Mouse (Mus musculus): Measurements from ENCODE around the gene Zfp385c. TPM values are rescaled to one million over a fixed set of nuclear protein-coding genes. Genes with fewer than 3 reads are reported as not detected.

Gene Zfp385c
- polyA plus RNA-seq (2014; fragmentation: Nextera tagmentation; extraction: Ambion mirVana) = 0.08 and 0.71 TPM in 2 replicates

DNA sequence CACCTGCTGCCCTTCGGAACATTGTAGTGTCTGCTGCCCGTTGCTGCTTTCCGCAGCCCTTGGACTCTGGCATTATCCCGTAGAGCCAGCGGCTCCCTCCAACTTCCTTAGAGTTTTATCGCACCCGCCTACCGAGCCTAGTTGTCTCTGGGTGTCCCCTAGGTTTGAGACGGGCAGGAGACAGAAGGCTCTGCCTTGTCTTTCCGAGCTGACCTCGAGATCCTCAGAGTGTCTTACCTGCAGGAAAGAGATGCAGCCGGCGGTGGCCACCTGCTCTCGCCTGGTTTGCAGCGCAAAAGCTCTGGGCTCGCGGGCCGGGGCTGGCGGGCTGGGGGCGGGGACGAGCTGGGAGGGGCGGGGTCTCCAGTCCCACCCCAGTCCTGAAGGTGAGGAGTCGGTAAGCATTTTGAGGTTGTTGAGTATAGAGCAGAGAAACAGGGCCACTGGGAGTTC lies at the start of gene Zfp385c:
Zfp385c (minus strand) TSS at position 292 of the 453 bp plus-strand sequence.
- Histone ChIP-seq H3K9ac (ENCODE audit: low read depth, low read length) (peak within 1 kb of the TSS; percentile 9; the same call in 1 of the 2 replicates), H3K9me3 (ENCODE audit: control insufficient read depth, low read length) (no peaks in the 10 kb centered on the region), H3K4me3 (ENCODE audit: low read depth, low read length) (peak within 1 kb of the TSS; percentile 14; the same call in 1 of the 2 replicates), H3K36me3 (ENCODE audit: control insufficient read depth, insufficient read depth, low read length) (no peaks in the 10 kb centered on the region), H3K27ac (ENCODE audit: low read depth, low read length) (no peak within 1 kb of the TSS), H3K4me2 (replicated peaks; ENCODE audit: low read depth, low read length) (peak within 1 kb of the TSS; percentile 35), H3K4me1 (replicated peaks; ENCODE audit: control insufficient read depth, insufficient read depth, low read length) (peaks cover 3% of the 10 kb centered on the region; the same call in 1 of the 2 replicates), H3K27me3 (ENCODE audit: control insufficient read depth, insufficient read depth, low read length) (peaks cover 9% of the 10 kb centered on the region; the same call in 1 of the 2 replicates)
- 3% methylated on average over 23 of the region's 23 CpGs for WGBS
- DNase-seq (ENCODE audit: low spot score) (peak; percentile 35), ATAC-seq (ENCODE audit: low FRiP score) (no peak)

DNA sequence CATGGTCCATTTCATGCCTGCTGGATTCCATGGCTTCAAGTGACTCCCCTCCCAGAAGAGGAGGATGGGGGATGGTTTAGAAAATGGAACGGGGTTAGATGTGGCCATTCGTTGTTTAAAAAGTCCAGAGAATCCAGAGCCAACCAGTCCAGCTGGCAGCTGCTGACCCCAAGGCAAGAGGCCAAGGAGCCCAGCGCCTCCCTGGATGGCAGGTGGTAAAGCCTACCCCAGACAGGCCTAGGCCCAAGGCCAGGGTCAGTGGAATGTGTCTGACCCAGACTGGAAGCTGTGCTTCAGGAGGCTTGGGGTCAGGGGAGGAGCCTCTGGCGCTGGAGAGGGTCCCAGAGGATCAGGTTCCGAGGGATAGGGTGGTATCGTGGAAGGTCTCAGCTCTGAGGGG lies 49.1 kb upstream of the Zfp385c start:
- Histone ChIP-seq H3K4me3 (ENCODE audit: low read depth, low read length) (no peak overlapping the region), H3K27me3 (ENCODE audit: control insufficient read depth, insufficient read depth, low read length) (no peaks in the 10 kb centered on the region), H3K4me2 (replicated peaks; ENCODE audit: low read depth, low read length) (no peak overlapping the region), H3K9ac (ENCODE audit: low read depth, low read length) (no peak overlapping the region), H3K36me3 (ENCODE audit: control insufficient read depth, insufficient read depth, low read length) (no peaks in the 10 kb centered on the region), H3K9me3 (ENCODE audit: control insufficient read depth, low read length) (no peaks in the 10 kb centered on the region), H3K4me1 (replicated peaks; ENCODE audit: control insufficient read depth, insufficient read depth, low read length) (peaks cover 3% of the 10 kb centered on the region; the same call in 1 of the 2 replicates), H3K27ac (ENCODE audit: low read depth, low read length) (no peak overlapping the region)
- no peak for DNase-seq (ENCODE audit: low spot score)
- no peak for ATAC-seq (ENCODE audit: low FRiP score)
- whole genome bisulfite sequencing = 75% methylated on average over 6 of the region's 6 CpGs

DNA sequence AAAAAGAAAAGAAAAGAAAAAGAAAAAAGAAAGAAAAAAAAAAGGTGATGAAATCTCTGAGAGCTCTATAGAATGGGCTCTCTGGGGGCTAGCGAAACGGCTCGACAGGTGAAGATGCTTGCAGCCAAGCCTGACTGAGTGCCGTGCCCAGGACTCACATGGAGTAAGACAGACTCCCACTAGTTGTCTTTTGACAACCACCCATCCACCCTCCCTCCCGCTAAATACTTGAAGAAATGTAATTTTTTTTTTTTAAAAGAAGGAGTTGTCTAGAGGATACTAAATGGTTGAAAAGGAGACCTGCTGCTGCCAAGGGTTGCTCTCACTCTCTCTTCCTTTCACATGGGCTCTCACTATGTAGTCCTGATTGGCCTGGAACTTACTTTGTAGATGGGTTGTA lies 46.5 kb upstream of the Zfp385c start:
- H3K4me1 ChIP-seq (replicated peaks; ENCODE audit: control insufficient read depth, insufficient read depth, low read length) = peaks cover 3% of the 10 kb centered on the region; the same call in 1 of the 2 replicates
- no peaks in the 10 kb centered on the region for H3K27me3 ChIP-seq (ENCODE audit: control insufficient read depth, insufficient read depth, low read length)
- ATAC-seq (ENCODE audit: low FRiP score) (no peak), DNase-seq (ENCODE audit: low spot score) (peak; percentile 5)
- whole genome bisulfite sequencing = 19% methylated on average over 5 of the region's 5 CpGs
- H3K4me3 ChIP-seq (ENCODE audit: low read depth, low read length) = peak overlapping the region; percentile 97
- no peaks in the 10 kb centered on the region for H3K9me3 ChIP-seq (ENCODE audit: control insufficient read depth, low read length)
- H3K9ac ChIP-seq (ENCODE audit: low read depth, low read length) = peak overlapping the region; percentile 40
- H3K27ac ChIP-seq (ENCODE audit: low read depth, low read length) = no peak overlapping the region
- no peaks in the 10 kb centered on the region for H3K36me3 ChIP-seq (ENCODE audit: control insufficient read depth, insufficient read depth, low read length)
- H3K4me2 ChIP-seq (replicated peaks; ENCODE audit: low read depth, low read length) = peak overlapping the region; percentile 79

DNA sequence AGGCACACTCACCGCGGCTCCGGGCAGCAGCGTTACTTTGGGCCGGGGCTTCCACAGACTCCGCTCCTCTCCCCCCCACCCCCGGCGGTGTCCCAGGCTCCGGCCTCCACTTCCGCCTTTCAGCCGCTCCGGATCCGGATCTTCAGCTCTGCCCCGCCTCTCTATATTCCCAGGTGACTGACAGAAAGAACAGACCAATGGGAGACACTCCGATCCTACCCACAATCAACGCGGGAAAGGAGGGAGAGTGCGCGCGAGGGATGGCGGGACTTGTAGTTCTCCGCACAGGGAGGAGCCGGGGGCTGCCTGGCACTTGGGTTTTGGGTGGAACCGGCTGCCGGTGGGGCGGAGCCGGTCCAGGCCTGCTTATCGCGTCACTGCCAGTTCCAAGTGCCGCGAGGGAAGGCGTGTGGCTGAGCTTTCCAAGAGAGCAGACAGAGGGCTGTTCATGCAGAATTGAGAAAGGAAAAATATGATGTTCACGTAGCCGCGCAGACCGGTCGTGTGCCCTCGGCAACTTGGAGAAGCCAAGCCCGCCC lies 45.9 kb upstream of the Zfp385c start, which contains the start of gene Rab5c:
Rab5c (minus strand) TSS at position 150 of the 539 bp plus-strand sequence.
- DNase-seq (ENCODE audit: low spot score) = peak; percentile 98

DNA sequence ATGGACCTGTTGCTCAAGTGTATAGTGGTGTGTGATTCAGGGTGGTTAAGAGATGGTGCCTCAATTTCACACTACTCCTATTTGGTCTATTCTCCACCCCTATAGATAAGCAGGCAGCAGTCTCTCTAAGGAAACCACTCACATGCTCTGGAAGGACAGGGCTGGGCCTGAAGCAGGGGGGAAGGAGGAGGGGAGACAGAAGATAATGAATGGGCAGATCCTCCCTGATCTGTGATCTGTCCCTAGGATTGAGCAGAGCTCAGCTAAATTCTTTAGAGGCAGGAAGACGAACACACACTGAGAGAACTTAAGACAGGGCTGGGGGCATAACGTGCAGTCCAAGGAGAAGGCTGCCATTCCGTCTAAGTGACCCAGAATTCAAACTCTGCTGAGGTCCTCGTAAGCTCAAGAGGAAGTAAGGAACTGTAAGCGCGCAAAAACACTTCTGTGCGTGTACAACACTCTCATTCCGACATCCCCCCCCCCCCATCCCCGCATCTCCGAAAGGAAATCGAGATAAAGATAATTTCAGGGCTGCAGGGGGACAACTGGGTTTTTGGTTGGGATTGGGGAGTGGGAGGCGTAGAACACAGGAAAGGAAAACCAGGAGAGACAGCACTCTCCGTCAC lies 45.0 kb upstream of the Zfp385c start:
- peak overlapping the region; percentile 97 for H3K9ac ChIP-seq (ENCODE audit: low read depth, low read length)
- H3K4me3 ChIP-seq (ENCODE audit: low read depth, low read length) = peak overlapping the region; percentile 97
- H3K36me3 ChIP-seq (ENCODE audit: control insufficient read depth, insufficient read depth, low read length) = 0 out of 2 replicates have a peak, but pooled peaks cover 2% of the 10 kb centered on the region
- ATAC-seq (ENCODE audit: low FRiP score) (no peak), DNase-seq (ENCODE audit: low spot score) (no peak)
- no peaks in the 10 kb centered on the region for H3K27me3 ChIP-seq (ENCODE audit: control insufficient read depth, insufficient read depth, low read length)
- no peaks in the 10 kb centered on the region for H3K9me3 ChIP-seq (ENCODE audit: control insufficient read depth, low read length)
- H3K4me1 ChIP-seq (replicated peaks; ENCODE audit: control insufficient read depth, insufficient read depth, low read length) = peaks cover 3% of the 10 kb centered on the region; the same call in 1 of the 2 replicates
- H3K27ac ChIP-seq (ENCODE audit: low read depth, low read length) = no peak overlapping the region
- 4% methylated on average over 13 of the region's 13 CpGs for WGBS
- peak overlapping the region; percentile 79 for H3K4me2 ChIP-seq (replicated peaks; ENCODE audit: low read depth, low read length)

More for the DNA sequence above, 45.9 kb upstream of the Zfp385c start, which contains the start of gene Rab5c:
- Histone ChIP-seq H3K27me3 (ENCODE audit: control insufficient read depth, insufficient read depth, low read length) (no peaks in the 10 kb centered on the region), H3K36me3 (ENCODE audit: control insufficient read depth, insufficient read depth, low read length) (0 out of 2 replicates have a peak, but pooled peaks cover under 1% of the 10 kb centered on the region), H3K27ac (ENCODE audit: low read depth, low read length) (0 out of 2 replicates have a peak within 1 kb of the TSS, but pooled peaks have one; percentile 17), H3K9me3 (ENCODE audit: control insufficient read depth, low read length) (no peaks in the 10 kb centered on the region), H3K4me1 (replicated peaks; ENCODE audit: control insufficient read depth, insufficient read depth, low read length) (peaks cover 3% of the 10 kb centered on the region; the same call in 1 of the 2 replicates), H3K9ac (ENCODE audit: low read depth, low read length) (peak within 1 kb of the TSS; percentile 97), H3K4me3 (ENCODE audit: low read depth, low read length) (peak within 1 kb of the TSS; percentile 97), H3K4me2 (replicated peaks; ENCODE audit: low read depth, low read length) (peak within 1 kb of the TSS; percentile 79)
- WGBS = under 1% methylated on average over 38 of the region's 39 CpGs
- ATAC-seq (ENCODE audit: low FRiP score) = peak; percentile 98

DNA sequence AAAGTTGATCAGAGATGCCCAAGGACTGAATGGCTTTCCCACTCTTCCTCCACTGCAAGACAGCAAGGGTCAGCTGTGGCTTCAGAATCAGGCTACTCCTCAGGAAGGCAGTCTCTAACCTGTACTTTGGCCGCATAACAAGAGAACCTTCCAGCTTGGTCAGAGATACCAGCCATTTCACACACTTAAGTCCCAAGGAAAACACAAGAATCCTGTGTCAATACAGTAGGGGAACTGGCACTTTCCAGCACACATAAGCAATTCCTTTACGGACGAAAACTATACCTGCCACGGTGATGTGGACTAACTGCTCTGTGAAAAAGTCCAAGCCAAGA lies 44.5 kb upstream of the Zfp385c start:
- Histone ChIP-seq H3K36me3 (ENCODE audit: control insufficient read depth, insufficient read depth, low read length) (0 out of 2 replicates have a peak, but pooled peaks cover 2% of the 10 kb centered on the region), H3K4me3 (ENCODE audit: low read depth, low read length) (no peak overlapping the region), H3K9ac (ENCODE audit: low read depth, low read length) (no peak overlapping the region), H3K27ac (ENCODE audit: low read depth, low read length) (no peak overlapping the region), H3K4me2 (replicated peaks; ENCODE audit: low read depth, low read length) (no peak overlapping the region; the same call in 1 of the 2 replicates), H3K27me3 (ENCODE audit: control insufficient read depth, insufficient read depth, low read length) (no peaks in the 10 kb centered on the region), H3K4me1 (replicated peaks; ENCODE audit: control insufficient read depth, insufficient read depth, low read length) (peaks cover 3% of the 10 kb centered on the region; the same call in 1 of the 2 replicates), H3K9me3 (ENCODE audit: control insufficient read depth, low read length) (no peaks in the 10 kb centered on the region)
- 87% methylated on average over 4 of the region's 4 CpGs for WGBS
- DNase-seq (ENCODE audit: low spot score) (no peak), ATAC-seq (ENCODE audit: low FRiP score) (no peak)

DNA sequence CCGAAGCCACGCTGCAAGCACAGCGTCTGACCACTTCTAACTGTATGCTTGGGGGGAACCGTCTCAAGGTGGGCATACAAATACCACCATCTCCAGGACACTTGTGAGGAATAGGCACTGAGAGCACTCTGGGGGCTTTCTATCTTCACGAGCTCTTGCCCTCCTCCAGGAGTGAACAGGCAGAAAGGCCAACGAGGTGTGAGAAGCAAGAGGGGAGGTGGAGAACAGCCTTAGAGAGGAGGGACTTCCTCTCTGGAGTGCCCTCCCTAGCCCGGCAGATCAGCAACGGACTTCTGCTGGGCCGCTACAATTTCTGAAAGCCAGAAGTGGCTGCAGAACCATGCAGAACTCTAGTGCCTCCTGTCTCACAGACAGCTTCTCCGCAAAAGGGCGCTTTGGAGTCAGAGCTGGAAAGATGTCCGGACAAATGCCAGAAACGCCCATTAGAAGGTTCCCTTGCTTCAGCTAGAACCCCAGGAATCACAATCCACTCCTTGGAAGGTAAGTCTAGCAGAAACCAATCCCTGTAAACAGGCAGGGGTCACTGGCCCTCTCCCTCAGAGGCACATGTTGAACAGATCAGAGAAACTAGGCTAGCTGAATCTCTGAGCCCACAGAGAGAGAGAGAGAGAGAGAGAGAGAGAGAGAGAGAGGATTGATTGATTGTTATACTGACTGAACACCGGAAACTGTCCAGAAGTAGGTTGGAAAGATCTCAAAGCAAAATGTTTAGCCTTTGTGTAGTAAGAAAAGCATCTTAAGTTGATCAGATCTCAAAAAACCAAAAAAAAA lies 43.9 kb upstream of the Zfp385c start:
- 0 out of 2 replicates have a peak, but pooled peaks cover 2% of the 10 kb centered on the region for H3K36me3 ChIP-seq (ENCODE audit: control insufficient read depth, insufficient read depth, low read length)
- H3K27me3 ChIP-seq (ENCODE audit: control insufficient read depth, insufficient read depth, low read length) = no peaks in the 10 kb centered on the region
- no peak overlapping the region for H3K9ac ChIP-seq (ENCODE audit: low read depth, low read length)
- 84% methylated on average over 14 of the region's 14 CpGs for WGBS
- H3K4me3 ChIP-seq (ENCODE audit: low read depth, low read length) = no peak overlapping the region
- 0 out of 2 replicates have a peak overlapping the region, but pooled peaks have one; percentile 5 for H3K4me2 ChIP-seq (replicated peaks; ENCODE audit: low read depth, low read length)
- no peaks in the 10 kb centered on the region for H3K9me3 ChIP-seq (ENCODE audit: control insufficient read depth, low read length)
- DNase-seq (ENCODE audit: low spot score) = no peak
- H3K4me1 ChIP-seq (replicated peaks; ENCODE audit: control insufficient read depth, insufficient read depth, low read length) = peaks cover 3% of the 10 kb centered on the region; the same call in 1 of the 2 replicates
- no peak for ATAC-seq (ENCODE audit: low FRiP score)
- no peak overlapping the region for H3K27ac ChIP-seq (ENCODE audit: low read depth, low read length)

DNA sequence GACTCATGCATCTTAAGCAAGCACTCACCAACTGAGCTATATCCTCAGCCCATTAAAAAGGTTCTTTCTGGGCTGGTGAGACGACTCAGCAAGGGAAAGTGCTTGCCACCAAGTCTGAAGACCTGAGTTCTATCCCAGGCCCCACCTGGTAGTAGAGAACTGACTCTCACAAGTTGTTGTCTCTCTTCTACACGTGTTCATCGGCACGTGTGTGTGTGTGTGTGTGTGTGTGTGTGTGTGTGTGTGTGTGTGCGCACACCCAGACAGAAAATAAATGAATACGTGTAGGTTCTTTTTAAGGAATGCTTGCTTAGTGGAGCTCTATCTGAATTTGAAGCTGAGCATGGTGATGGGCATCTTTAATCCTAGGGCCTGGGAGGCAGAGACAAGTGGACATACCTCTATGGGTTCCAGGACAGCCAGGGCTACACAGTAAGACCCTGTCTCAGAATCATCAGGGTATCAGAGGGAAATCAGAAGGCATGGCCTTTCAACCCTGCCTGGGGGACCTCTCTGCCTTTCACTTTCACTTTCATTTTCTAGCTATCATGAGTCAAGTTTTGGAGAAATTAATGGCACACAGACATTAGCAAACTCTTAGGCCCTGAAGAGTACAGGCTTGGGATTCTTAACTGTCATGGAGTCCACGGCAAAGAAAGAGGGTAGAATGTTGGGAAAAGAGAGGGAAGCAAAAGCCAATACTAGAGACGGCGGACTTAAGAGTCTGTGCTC lies 43.0 kb upstream of the Zfp385c start:
- no peaks in the 10 kb centered on the region for H3K27me3 ChIP-seq (ENCODE audit: control insufficient read depth, insufficient read depth, low read length)
- H3K4me2 ChIP-seq (replicated peaks; ENCODE audit: low read depth, low read length) = no peak overlapping the region
- no peak overlapping the region for H3K9ac ChIP-seq (ENCODE audit: low read depth, low read length)
- no peak overlapping the region for H3K4me3 ChIP-seq (ENCODE audit: low read depth, low read length)
- H3K4me1 ChIP-seq (replicated peaks; ENCODE audit: control insufficient read depth, insufficient read depth, low read length) = peaks cover 3% of the 10 kb centered on the region; the same call in 1 of the 2 replicates
- no peaks in the 10 kb centered on the region for H3K9me3 ChIP-seq (ENCODE audit: control insufficient read depth, low read length)
- no peak for DNase-seq (ENCODE audit: low spot score)
- no peak overlapping the region for H3K27ac ChIP-seq (ENCODE audit: low read depth, low read length)
- 94% methylated on average over 9 of the region's 9 CpGs for WGBS
- ATAC-seq (ENCODE audit: low FRiP score) = no peak
- H3K36me3 ChIP-seq (ENCODE audit: control insufficient read depth, insufficient read depth, low read length) = 0 out of 2 replicates have a peak, but pooled peaks cover 2% of the 10 kb centered on the region
